Mouse (Mus musculus) midbrain, postnatal 0 days (tissue): Measurements from ENCODE around the gene Alg11. TPM values are rescaled to one million over a fixed set of nuclear protein-coding genes. Genes with fewer than 3 reads are reported as not detected.

Source experiments
- ATAC-seq: fragments of 200-750 bp; cut with Nextera tagmentation; 2 replicates; pipeline ENCODE4 v1.8.0; 2017; ENCODE audit warnings: moderate number of reproducible peaks, mild to moderate bottlenecking, moderate TSS enrichment, moderate library complexity; ENCODE audit not compliant: low FRiP score
- DNase-seq: peaks from one replicate; pipeline ENCODE4 v3.0.0-alpha.2; 2015; ENCODE audit warnings: low spot score
- H3K27ac ChIP-seq: fragments of 300-500 bp; sonication (generic); 2 replicates; pipeline ENCODE4 v1.5.1; 2014; ENCODE audit warnings: low read depth, mild to moderate bottlenecking, low read length, mixed read lengths
- H3K27me3 ChIP-seq: fragments of 300-500 bp; sonication (generic); 2 replicates; pipeline ENCODE4 v1.6.1; 2014; ENCODE audit warnings: low read length, control low read depth, mixed read lengths; ENCODE audit not compliant: insufficient read depth
- H3K36me3 ChIP-seq: fragments of 300-500 bp; sonication (generic); 2 replicates; pipeline ENCODE4 v1.6.1; 2014; ENCODE audit warnings: low read length, control low read depth, mixed read lengths; ENCODE audit not compliant: insufficient read depth
- H3K4me1 ChIP-seq: fragments of 300-500 bp; sonication (generic); 2 replicates; pipeline ENCODE4 v1.6.1; 2014; ENCODE audit warnings: mild to moderate bottlenecking, control low read depth, antibody characterized with exemption, low read length, mixed read lengths; ENCODE audit not compliant: insufficient read depth
- H3K4me2 ChIP-seq: fragments of 300-500 bp; sonication (generic); 2 replicates; pipeline ENCODE4 v1.6.1; 2014; ENCODE audit warnings: low read depth, mild to moderate bottlenecking, low read length, mixed read lengths; ENCODE audit not compliant: poor library complexity, severe bottlenecking
- H3K4me3 ChIP-seq: fragments of 300-500 bp; sonication (generic); 2 replicates; pipeline ENCODE4 v1.5.1; 2014; ENCODE audit warnings: low read depth, mild to moderate bottlenecking, low read length, moderate library complexity
- H3K9ac ChIP-seq: fragments of 300-500 bp; sonication (generic); replicated peaks from 2 replicates; pipeline ENCODE4 v1.6.1; 2014; ENCODE audit warnings: mild to moderate bottlenecking, low read length, moderate library complexity, mixed read lengths; ENCODE audit not compliant: poor library complexity, severe bottlenecking
- H3K9me3 ChIP-seq: fragments of 300-500 bp; sonication (generic); 2 replicates; pipeline ENCODE4 v1.6.1; 2016; ENCODE audit warnings: low read length, control low read depth
- CTCF ChIP-seq: IDR thresholded peaks from 2 replicates; pipeline ENCODE4 v1.5.1; 2016; ENCODE audit warnings: antibody characterized with exemption, mild to moderate bottlenecking
- WGBS: fragments of 180-500 bp; shearing (Covaris S2); extraction: QIAGEN DNeasy Blood & Tissue Kit; methylation state at CpG from one replicate; pipeline ENCODE4 v1.1.7; 2014; 5-methylcytosine and 5-hydroxymethylcytosine counted together
- polyA plus RNA-seq: library from polyadenylated mRNA; unstranded; fragments of >200 nt; fragmentation: Nextera tagmentation; extraction: Ambion mirVana; gene quantifications from 2 replicates; pipeline ENCODE4 v1.2.1, GENCODE M21; 2015
- total RNA-seq: library from RNA; depleted of rRNA; stranded (reverse); fragments of >200 nt; gene quantifications from 2 replicates; pipeline ENCODE4 v1.2.3, GENCODE M21; 2014

The Alg11 gene
- total and polyA plus RNA-seq, 2 experiments from 2014 or later, result 39.1 to 40.7 TPM

GRCm38 (mm10) chr8:22042515-22042914 is 18.0 kb upstream of the Alg11 start:
- Histone ChIP-seq H3K4me1 (peaks cover 4% of the 10 kb centered on the region; the same call in 1 of the 2 replicates), H3K4me2 (no peak overlapping the region), H3K27me3 (no peaks in the 10 kb centered on the region), H3K9me3 (no peaks in the 10 kb centered on the region), H3K27ac (no peak overlapping the region), H3K36me3 (no peaks in the 10 kb centered on the region), H3K9ac (no peak overlapping the region), H3K4me3 (no peak overlapping the region)
- ATAC-seq, result no peak
- WGBS, result 86% methylated on average over 3 of the region's 3 CpGs
- TF ChIP-seq CTCF, result no peak
- no peak for DNase-seq

DNA sequence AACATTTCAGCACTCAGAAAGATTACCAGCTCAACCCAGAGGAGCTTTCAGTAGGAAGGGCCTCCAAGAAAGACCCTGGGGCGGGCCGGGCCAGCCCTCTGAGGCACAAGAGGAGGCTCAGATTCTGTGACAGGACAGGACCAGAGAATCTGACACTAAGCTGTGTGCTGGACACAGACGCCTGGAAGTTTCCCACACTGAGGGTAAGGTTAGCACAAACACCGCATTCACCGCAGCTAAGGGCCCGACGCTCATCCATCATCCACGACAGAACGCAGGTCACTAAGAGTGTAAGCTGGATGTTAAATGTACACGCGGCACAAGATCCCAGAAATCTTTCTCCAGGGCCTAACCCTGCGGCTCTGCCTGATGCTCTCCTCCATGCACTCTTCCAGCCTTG is 16.8 kb upstream of the Alg11 start:
- Histone ChIP-seq H3K27ac (no peak overlapping the region), H3K4me3 (no peak overlapping the region), H3K4me1 (peaks cover 4% of the 10 kb centered on the region; the same call in 1 of the 2 replicates), H3K4me2 (no peak overlapping the region), H3K9me3 (no peaks in the 10 kb centered on the region), H3K36me3 (no peaks in the 10 kb centered on the region), H3K27me3 (no peaks in the 10 kb centered on the region), H3K9ac (no peak overlapping the region)
- 72% methylated on average over 12 of the region's 12 CpGs for WGBS
- DNase-seq (no peak), ATAC-seq (no peak)
- TF ChIP-seq CTCF, result no peak

GRCm38 (mm10) chr8:22047699-22048464 is 12.6 kb upstream of the Alg11 start:
- no peak overlapping the region for H3K27ac ChIP-seq
- no peaks in the 10 kb centered on the region for H3K9me3 ChIP-seq
- ATAC-seq (no peak), DNase-seq (peak; percentile 71)
- peak; percentile 62 for TF ChIP-seq CTCF
- H3K36me3 ChIP-seq, result no peaks in the 10 kb centered on the region
- 72% methylated on average over 2 of the region's 2 CpGs for WGBS
- H3K4me3 ChIP-seq, result no peak overlapping the region
- no peak overlapping the region for H3K9ac ChIP-seq
- H3K4me1 ChIP-seq, result no peaks in the 10 kb centered on the region
- no peak overlapping the region for H3K4me2 ChIP-seq
- no peaks in the 10 kb centered on the region for H3K27me3 ChIP-seq

GRCm38 (mm10) chr8:22054674-22055491 is 5.6 kb upstream of the Alg11 start:
- DNase-seq (no peak), ATAC-seq (no peak)
- H3K4me2 ChIP-seq, result no peak overlapping the region
- no peak overlapping the region for H3K9ac ChIP-seq
- H3K4me1 ChIP-seq, result no peaks in the 10 kb centered on the region
- no peaks in the 10 kb centered on the region for H3K9me3 ChIP-seq
- H3K27ac ChIP-seq, result no peak overlapping the region
- H3K4me3 ChIP-seq, result no peak overlapping the region
- 88% methylated on average over 12 of the region's 12 CpGs for WGBS
- no peaks in the 10 kb centered on the region for H3K36me3 ChIP-seq
- TF ChIP-seq CTCF, result no peak
- H3K27me3 ChIP-seq, result no peaks in the 10 kb centered on the region

DNA sequence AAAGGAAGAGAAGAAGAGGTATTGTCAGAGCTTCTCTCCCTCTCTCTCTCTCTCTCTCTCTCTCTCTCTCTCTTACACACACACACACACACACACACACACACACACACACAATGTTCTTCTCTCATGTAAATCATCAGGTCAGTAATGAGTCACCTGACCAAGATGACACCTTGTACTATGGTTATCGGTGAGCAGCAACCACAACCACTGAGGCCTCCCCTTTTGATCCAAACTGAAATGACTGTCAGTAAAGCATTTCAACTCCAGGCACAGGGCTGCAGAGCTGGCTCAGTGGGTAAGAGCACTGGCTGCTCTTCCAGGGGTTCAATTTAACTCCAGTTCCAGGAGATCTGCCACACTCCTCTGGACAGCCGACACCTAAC is 5.0 kb upstream of the Alg11 start:
- Histone ChIP-seq H3K4me2 (no peak overlapping the region), H3K9ac (no peak overlapping the region), H3K27me3 (no peaks in the 10 kb centered on the region), H3K9me3 (no peaks in the 10 kb centered on the region), H3K4me3 (no peak overlapping the region), H3K27ac (no peak overlapping the region), H3K4me1 (no peaks in the 10 kb centered on the region), H3K36me3 (no peaks in the 10 kb centered on the region)
- TF ChIP-seq CTCF, result no peak
- DNase-seq (no peak), ATAC-seq (no peak)
- 94% methylated on average over 2 of the region's 2 CpGs for WGBS

DNA sequence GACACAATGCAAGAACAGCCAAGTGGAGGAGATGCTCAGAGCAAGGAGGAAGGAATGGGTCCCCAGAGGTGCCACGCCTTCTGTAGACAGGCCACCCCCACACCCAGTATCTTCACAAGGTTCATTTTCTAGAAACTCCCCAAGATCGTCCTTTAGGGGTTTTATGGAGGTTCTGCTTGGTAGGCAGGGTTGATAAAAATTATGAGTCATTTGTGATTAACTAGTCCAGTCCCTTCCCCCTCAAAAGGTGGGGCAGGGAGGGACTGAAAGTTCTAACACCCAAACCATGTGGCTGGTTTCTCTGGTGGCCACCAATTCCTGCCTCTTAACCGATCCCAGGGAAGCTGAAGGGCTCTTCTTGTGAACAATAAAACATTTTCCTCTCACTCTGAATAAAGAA is 3.7 kb upstream of the Alg11 start:
- 72% methylated on average over 3 of the region's 3 CpGs for WGBS
- Histone ChIP-seq H3K4me2 (no peak overlapping the region), H3K36me3 (no peaks in the 10 kb centered on the region), H3K9ac (no peak overlapping the region), H3K27ac (no peak overlapping the region), H3K27me3 (no peaks in the 10 kb centered on the region), H3K4me3 (no peak overlapping the region), H3K9me3 (no peaks in the 10 kb centered on the region), H3K4me1 (no peaks in the 10 kb centered on the region)
- TF ChIP-seq CTCF, result no peak
- ATAC-seq, result no peak
- no peak for DNase-seq
